Mouse (Mus musculus): ENCODE results near the gene Taok2.
"Not testable (repeated sequence)": the region's sequence is repeated elsewhere in the genome, so short reads cannot be mapped to it uniquely, and the experiment has no call there.

Gene Taok2

GRCm38 (mm10) chr7:126884286-126885164 is at the start of gene Taok2:
Taok2 (minus strand) TSS chr7:126884703.
- DNase-seq (ENCODE audit: low read depth, low spot score) = peak; percentile 98

DNA sequence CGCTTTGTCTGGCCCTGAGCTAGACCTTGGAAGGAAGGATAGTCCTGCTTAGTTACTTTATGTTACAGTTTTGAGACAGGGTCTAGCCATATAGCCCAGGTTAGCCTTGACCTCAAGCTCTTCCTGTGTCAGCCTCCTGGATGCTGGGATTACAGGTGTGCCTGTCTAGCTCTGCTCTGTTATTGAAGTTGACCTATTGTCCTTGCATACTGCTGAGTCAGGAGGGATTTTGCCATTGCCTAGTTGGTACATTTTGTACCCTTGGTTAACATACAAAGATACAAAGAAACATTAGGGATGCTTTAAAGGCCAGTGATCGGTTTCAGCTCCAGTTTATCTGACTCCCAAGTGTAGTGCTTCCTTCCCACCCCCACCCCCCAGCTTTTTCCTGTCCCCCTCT is 48.1 kb upstream of the Taok2 start:
- DNase-seq (ENCODE audit: low read depth, low spot score) = no peak

DNA sequence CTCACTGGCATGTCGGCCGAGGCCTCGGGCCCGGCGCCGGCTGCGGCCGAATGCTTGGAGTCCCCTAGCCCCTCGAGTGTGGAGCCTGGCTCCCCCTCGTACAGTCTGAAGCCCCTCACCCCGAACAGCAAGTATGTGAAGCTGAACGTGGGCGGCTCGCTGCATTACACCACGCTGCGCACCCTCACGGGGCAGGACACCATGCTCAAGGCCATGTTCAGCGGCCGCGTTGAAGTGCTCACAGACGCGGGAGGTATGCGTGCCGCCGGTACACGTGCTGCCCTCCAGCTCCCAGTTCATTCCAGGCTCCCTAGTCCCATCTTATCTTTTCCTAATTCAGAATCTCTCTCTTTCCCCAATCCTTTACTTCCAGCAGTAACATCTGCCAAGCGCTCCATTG is 44.5 kb upstream of the Taok2 start:
- no peak for DNase-seq (ENCODE audit: low read depth, low spot score)

DNA sequence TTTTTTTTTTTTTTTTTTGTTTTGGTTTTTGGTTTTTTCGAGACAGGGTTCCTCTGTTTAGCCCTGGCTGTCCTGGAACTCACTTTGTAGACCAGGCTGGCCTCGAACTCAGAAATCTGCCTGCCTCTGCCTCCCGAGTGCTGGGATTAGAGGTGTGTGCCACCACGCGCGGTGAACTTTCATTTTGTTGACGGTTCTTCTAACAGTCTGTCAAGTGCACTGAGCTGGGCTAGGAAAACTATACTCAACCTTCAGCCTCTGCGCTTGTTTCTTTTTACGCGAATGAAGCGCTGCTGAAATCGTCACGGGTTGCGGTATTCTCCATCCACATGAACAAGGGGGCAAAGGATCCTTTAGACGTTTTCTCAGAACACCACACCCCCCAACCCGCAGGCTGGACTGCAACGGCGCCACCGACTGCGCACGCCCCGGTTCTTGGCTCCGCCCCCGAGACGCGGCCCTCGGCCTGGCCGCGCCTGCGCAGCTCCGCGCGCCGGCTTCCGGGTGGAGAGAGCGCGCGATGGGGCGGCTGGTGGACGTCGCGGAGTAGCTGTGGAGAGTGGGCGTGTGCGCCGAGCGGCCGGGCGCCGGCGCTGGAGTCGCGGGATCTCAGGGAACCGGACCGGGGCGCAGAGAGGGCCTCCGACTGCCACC is 44.0 kb upstream of the Taok2 start, which contains the start of gene Kctd13:
TSS of gene Kctd13 (plus strand) at position 496 of the 654 bp plus-strand sequence.
- DNase-seq (ENCODE audit: low read depth, low spot score) = peak; percentile 83

DNA sequence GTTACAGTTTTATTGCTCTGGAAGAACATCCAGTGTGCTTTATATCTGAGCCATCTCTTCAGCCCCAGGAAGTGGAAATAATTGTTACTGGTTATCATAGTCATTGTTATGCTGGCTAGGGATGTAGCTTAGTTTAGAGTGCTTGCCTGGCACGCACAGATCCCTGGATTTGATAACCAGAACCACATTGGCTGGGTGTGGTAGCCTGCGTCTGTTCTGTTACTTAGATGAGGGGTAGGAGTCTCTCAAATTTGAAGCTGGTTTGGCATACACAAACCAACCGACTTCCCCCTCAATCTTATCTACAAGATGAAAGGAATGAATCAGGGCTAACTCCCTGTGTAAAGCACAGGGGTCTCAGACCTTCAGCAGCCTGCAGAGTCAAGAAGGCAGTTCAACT is 41.8 kb upstream of the Taok2 start:
- DNase-seq (ENCODE audit: low read depth, low spot score) = no peak

DNA sequence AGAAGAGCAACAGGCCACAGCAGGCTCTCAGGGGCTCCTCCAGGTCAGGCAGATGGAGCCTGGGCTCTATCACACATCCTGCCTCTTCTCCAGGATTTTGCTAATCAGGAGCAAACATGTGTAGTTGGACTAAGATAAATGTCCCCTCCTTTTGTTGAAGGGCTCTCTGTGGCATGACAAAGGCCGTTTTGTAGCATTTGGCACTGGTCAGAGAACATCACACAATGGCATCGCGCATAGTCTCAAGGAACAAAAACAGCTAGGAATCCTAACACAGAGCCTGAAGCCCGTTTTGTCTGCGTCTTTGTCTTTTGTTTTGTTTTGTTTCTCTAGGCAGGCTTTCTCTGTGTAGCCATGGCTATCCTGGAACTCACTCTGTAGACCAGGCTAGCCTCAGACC is 39.5 kb upstream of the Taok2 start:
- no peak for DNase-seq (ENCODE audit: low read depth, low spot score)

DNA sequence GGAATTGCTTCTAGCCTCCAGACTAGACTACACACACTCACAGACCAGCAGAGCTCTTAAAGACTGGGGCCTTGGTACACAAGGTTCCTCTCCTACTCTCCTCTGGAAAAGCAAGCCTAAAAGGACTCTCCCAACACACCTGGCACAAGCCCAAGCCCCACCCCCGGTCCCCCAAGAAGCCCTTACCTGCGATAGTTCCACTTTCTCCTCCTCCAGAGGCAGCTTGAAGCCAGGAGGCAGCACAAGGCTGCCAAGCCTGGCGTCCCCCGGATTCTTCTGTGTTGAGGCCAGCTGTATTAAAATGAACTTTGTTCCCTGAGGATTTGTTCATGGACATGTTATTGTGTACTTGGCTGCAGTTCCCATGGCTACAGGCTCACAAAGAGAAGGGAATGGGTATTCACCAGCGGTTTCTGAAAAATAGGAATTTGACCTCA is 38.1 kb upstream of the Taok2 start, which contains the start of gene Tmem219:
TSS of gene Tmem219 (minus strand) at position 294 of the 437 bp plus-strand sequence.
- peak; percentile 84 for DNase-seq (ENCODE audit: low read depth, low spot score)

- no peak for DNase-seq (ENCODE audit: low read depth, low spot score)
Measured at GRCm38 (mm10) chr7:126921563-126921962, 37.1 kb upstream of the Taok2 start.

GRCm38 (mm10) chr7:126919973-126920372 is 35.5 kb upstream of the Taok2 start:
- DNase-seq (ENCODE audit: low read depth, low spot score) = no peak

GRCm38 (mm10) chr7:126918356-126918755 is 33.9 kb upstream of the Taok2 start:
- not testable (repeated sequence) for DNase-seq (ENCODE audit: low read depth, low spot score)

GRCm38 (mm10) chr7:126914844-126915243 is 30.3 kb upstream of the Taok2 start:
- no peak for DNase-seq (ENCODE audit: low read depth, low spot score)

GRCm38 (mm10) chr7:126905590-126905989 is 21.1 kb upstream of the Taok2 start:
- DNase-seq (ENCODE audit: low read depth, low spot score) = no peak

DNA sequence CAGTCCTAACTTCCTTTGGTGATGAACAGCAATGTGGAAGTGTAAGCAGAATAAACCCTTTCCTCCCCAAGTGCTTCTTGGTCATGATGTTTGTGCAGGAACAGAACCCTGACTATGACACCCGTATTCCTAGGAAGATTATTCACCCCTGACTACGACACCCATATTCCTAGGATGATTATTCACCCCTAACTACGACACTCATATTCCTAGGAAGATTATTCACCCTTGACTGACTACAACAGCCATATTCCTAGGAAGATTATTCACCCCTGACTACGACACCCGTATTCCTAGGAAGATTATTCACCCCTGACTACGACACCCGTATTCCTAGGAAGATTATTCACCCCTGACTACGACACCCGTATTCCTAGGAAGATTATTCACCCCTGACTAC is 15.3 kb upstream of the Taok2 start:
- not testable (repeated sequence) for DNase-seq (ENCODE audit: low read depth, low spot score)

- peak; percentile 97 for DNase-seq (ENCODE audit: low read depth, low spot score)
Measured at GRCm38 (mm10) chr7:126898102-126898990, 13.8 kb upstream of the Taok2 start.

DNA sequence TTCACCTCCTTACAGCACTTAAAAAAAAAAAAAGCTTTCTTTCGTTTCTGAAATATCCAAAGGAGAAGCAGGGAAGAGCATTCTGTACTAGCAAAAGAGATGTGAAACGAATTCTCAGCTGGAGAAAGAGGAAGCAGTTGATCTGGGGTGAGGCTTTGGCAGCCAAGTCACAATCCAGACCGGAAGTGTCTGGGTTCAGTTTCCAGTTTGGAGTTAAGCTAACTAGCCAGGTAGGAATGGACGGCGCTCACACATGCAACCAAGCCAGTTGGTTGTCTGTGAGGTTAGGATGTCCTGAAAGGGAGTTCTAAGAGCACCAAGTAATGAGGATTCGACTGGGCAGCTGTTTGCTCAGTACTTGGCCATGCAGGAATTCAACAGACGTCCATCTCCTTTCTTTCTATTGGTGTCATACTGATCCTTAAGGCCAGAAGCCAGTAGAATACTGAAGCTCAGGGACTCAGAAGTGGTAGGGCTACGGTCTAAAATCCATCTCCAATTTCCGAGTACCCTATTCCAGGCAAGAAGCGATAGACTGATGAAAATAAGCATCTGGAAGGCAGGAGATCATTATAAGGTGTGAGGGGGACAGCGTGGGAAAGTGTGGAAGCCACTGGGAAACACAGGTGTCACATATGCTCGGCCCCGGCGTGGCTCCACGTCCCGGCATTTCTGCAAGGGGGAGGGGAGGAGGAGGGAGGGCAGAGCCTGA is 13.0 kb upstream of the Taok2 start:
- DNase-seq (ENCODE audit: low read depth, low spot score) = peak; percentile 54

DNA sequence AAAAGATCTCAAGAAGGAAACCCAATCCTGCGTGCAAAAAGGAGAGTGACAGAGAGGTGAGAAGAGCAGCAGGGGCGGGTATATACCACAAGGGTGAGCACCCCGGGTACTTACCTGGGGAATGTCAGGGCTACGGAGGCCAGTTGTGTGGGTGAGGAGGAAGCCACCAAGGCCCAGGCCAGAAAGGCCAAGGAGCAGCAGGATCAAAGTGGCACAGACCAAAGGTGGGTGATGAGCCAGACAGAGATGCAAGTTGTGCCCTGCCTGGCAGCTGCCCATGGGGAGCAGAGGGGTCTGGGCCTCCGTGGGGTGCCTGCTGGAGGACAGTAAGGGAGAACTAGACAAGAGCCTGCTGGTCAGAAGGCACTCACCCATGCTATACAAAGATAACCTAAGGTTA is 12.4 kb upstream of the Taok2 start:
- DNase-seq (ENCODE audit: low read depth, low spot score) = no peak

DNA sequence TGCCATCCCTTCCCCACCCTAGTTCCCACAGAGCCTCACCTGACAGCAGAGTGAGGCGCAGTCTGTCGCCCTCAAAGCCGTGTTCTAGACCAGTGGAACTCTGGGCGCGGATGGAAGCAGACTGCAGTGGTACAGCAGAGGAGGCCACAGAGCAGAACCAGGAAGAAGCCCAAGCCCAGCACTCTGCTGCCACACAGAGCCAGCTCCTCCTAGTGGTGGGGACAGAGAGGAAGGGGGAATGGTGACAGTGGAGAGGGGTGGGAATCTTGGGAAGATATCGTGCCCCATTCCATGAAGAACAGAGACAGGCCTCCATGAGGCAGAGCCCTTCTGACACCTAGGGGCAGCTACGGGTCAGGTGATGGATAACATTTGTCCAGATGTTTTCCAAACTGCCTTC is 4.3 kb upstream of the Taok2 start:
- no peak for DNase-seq (ENCODE audit: low read depth, low spot score)

GRCm38 (mm10) chr7:126887281-126887680 is 2.8 kb upstream of the Taok2 start:
- DNase-seq (ENCODE audit: low read depth, low spot score) = no peak

GRCm38 (mm10) chr7:126883731-126884181 is 747 bp downstream of the Taok2 start:
- no peak for DNase-seq (ENCODE audit: low read depth, low spot score)

DNA sequence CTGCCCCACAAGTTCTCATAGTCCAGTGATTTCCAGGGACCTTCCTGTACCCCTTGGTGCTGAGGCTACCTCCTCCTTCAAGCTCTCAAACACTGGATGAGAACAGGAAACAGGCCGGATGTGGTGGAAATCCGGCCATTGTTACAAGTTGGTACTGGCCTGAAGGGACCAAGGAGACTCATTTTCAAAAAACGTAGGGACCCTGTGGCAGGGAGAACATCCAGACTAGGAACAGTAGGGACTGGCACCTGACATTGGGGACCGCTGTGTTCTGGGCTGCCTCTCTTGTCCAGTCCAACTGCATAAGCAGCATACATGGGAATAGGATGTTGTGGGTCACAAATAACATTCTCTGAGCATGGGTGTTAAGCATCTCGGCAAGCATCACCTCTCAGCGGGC is 3.5 kb downstream of the Taok2 start:
- DNase-seq (ENCODE audit: low read depth, low spot score) = no peak

DNA sequence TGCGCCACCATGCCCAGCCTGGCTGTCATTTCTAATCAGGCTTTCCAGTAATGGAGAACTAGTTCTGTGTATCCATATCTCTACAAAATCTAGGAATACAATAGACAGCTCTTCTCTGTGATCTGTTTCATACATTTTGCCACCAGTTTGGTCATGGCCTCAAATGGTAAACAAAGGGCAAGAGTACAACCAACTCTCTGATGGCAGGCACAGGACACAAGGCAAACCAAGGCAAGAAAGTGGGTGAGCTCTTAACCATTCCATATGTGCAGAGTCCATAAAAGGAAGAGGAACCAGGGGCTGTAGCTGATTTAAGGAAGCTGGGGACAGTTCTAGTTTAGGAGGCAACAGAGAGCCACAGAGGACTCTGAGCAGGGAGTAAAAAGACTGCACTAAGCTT is 7.3 kb downstream of the Taok2 start:
- DNase-seq (ENCODE audit: low read depth, low spot score) = no peak
